Mouse (Mus musculus): ENCODE results near the gene Cntnap1.

The Cntnap1 gene

GRCm38 (mm10) chr11:101169301-101170107, 819 bp upstream of the Cntnap1 start:
- DNase-seq (ENCODE audit: low read depth, low spot score) = no peak

- peak; percentile 87 for DNase-seq (ENCODE audit: low read depth, low spot score)
Measured at GRCm38 (mm10) chr11:101170811-101171610, 688 bp downstream of the Cntnap1 start, which contains the start of gene Plekhh3. Gene Plekhh3 (minus strand): TSS chr11:101171351.

- no peak for DNase-seq (ENCODE audit: low read depth, low spot score)
Measured at GRCm38 (mm10) chr11:101171721-101172433, 1.6 kb downstream of the Cntnap1 start.

- DNase-seq (ENCODE audit: low read depth, low spot score) = no peak
Measured at GRCm38 (mm10) chr11:101172434-101172815, 2.1 kb downstream of the Cntnap1 start.

GRCm38 (mm10) chr11:101173112-101173511, 2.8 kb downstream of the Cntnap1 start:
- no peak for DNase-seq (ENCODE audit: low read depth, low spot score)

- no peak for DNase-seq (ENCODE audit: low read depth, low spot score)
Measured at GRCm38 (mm10) chr11:101173631-101174388, 3.5 kb downstream of the Cntnap1 start.

GRCm38 (mm10) chr11:101174389-101174745, 4.0 kb downstream of the Cntnap1 start:
- DNase-seq (ENCODE audit: low read depth, low spot score) = no peak

GRCm38 (mm10) chr11:101174851-101175628, 4.7 kb downstream of the Cntnap1 start, which contains the start of gene Ccr10:
Gene Ccr10 (minus strand): TSS chr11:101175443.
- no peak for DNase-seq (ENCODE audit: low read depth, low spot score)

- no peak for DNase-seq (ENCODE audit: low read depth, low spot score)
Measured at GRCm38 (mm10) chr11:101175636-101176116, 5.4 kb downstream of the Cntnap1 start.

- no peak for DNase-seq (ENCODE audit: low read depth, low spot score)
Measured at GRCm38 (mm10) chr11:101176117-101176691, 5.9 kb downstream of the Cntnap1 start.

GRCm38 (mm10) chr11:101176933-101177773, 6.8 kb downstream of the Cntnap1 start:
- DNase-seq (ENCODE audit: low read depth, low spot score) = no peak

- DNase-seq (ENCODE audit: low read depth, low spot score) = no peak
Measured at GRCm38 (mm10) chr11:101178061-101179058, 8.0 kb downstream of the Cntnap1 start.

GRCm38 (mm10) chr11:101179306-101179705, 9.0 kb downstream of the Cntnap1 start:
- no peak for DNase-seq (ENCODE audit: low read depth, low spot score)

GRCm38 (mm10) chr11:101180261-101180660, 9.9 kb downstream of the Cntnap1 start:
- DNase-seq (ENCODE audit: low read depth, low spot score) = no peak

GRCm38 (mm10) chr11:101180846-101181740, 10.8 kb downstream of the Cntnap1 start:
- DNase-seq (ENCODE audit: low read depth, low spot score) = no peak

- no peak for DNase-seq (ENCODE audit: low read depth, low spot score)
Measured at GRCm38 (mm10) chr11:101181961-101182360, 11.6 kb downstream of the Cntnap1 start.

All from WW6 (cell line).